Mouse (Mus musculus): ENCODE measurements at regions not wholly inside any gene's neighbourhood (a gene's known extent, or its start where the extent isn't known, plus 50 kb on each side); places are given as distances from the start of the nearest gene placed in this dataset.

GRCm38 (mm10) chr9:99800076-99800475 is 75.9 kb downstream of the Sox14 start:
- peak overlapping the region; percentile 40 for H3K9ac ChIP-seq (ENCODE audit: low read depth, low read length)
- no peaks in the 10 kb centered on the region for H3K9me3 ChIP-seq (ENCODE audit: control insufficient read depth, low read length)
- peak overlapping the region; percentile 45 for H3K4me2 ChIP-seq (replicated peaks; ENCODE audit: low read depth, low read length)
- DNase-seq (ENCODE audit: low spot score) (peak; percentile 59), ATAC-seq (ENCODE audit: low FRiP score) (peak; percentile 3; the same call in 1 of the 2 replicates)
- H3K4me1 ChIP-seq (replicated peaks; ENCODE audit: control insufficient read depth, insufficient read depth, low read length): peaks cover 3% of the 10 kb centered on the region; the same call in 1 of the 2 replicates
- no peaks in the 10 kb centered on the region for H3K36me3 ChIP-seq (ENCODE audit: control insufficient read depth, insufficient read depth, low read length)
- H3K27me3 ChIP-seq (ENCODE audit: control insufficient read depth, insufficient read depth, low read length): no peaks in the 10 kb centered on the region; the same call in 1 of the 2 replicates
- WGBS: under 1% methylated on average over 13 of the region's 13 CpGs
- peak overlapping the region; percentile 24 for H3K4me3 ChIP-seq (ENCODE audit: low read depth, low read length)
- H3K27ac ChIP-seq (ENCODE audit: low read depth, low read length): peak overlapping the region; percentile 79; the same call in 1 of the 2 replicates

DNA sequence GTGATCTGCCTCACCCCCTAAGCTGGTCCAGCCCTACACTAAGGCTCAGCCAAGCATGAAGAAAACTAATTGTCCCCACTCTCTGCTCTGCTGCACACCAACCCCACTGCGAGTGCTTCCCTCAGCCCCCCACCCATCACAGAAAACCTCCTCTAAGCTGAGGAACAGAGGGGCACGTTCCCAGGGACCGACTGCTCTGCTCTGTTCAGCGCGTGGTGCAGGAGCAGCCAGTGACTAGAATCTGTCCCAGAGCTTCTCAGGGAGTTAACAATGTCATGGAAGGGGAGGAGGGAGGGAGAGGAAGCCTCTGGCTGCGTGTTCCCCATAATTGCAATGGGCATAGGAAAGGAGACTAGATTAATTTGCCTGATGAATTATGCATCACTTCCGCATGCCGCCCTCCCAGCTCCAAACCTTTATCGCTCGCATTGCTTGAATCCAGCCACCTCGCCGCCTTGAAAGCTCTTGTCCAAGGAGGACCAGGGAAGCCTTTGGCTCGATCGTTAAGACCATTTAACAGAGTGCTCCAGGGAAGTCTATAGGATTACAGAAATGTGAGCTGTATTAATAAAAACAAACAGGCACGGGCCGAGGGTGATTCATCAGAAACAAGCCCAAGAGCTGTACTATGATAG is 76.5 kb downstream of the Sox14 start:
- H3K4me3 ChIP-seq (ENCODE audit: low read depth, low read length): peak overlapping the region; percentile 24
- peaks cover 4% of the 10 kb centered on the region; the same call in 1 of the 2 replicates for H3K27me3 ChIP-seq (ENCODE audit: control insufficient read depth, insufficient read depth, low read length)
- H3K4me1 ChIP-seq (replicated peaks; ENCODE audit: control insufficient read depth, insufficient read depth, low read length): peaks cover 3% of the 10 kb centered on the region; the same call in 1 of the 2 replicates
- DNase-seq (ENCODE audit: low spot score) (peak; percentile 79), ATAC-seq (ENCODE audit: low FRiP score) (peak; percentile 93)
- 4% methylated on average over 16 of the region's 16 CpGs for WGBS
- H3K4me2 ChIP-seq (replicated peaks; ENCODE audit: low read depth, low read length): peak overlapping the region; percentile 45
- peak overlapping the region; percentile 40 for H3K9ac ChIP-seq (ENCODE audit: low read depth, low read length)
- H3K36me3 ChIP-seq (ENCODE audit: control insufficient read depth, insufficient read depth, low read length): no peaks in the 10 kb centered on the region
- H3K27ac ChIP-seq (ENCODE audit: low read depth, low read length): peak overlapping the region; percentile 79
- H3K9me3 ChIP-seq (ENCODE audit: control insufficient read depth, low read length): no peaks in the 10 kb centered on the region

DNA sequence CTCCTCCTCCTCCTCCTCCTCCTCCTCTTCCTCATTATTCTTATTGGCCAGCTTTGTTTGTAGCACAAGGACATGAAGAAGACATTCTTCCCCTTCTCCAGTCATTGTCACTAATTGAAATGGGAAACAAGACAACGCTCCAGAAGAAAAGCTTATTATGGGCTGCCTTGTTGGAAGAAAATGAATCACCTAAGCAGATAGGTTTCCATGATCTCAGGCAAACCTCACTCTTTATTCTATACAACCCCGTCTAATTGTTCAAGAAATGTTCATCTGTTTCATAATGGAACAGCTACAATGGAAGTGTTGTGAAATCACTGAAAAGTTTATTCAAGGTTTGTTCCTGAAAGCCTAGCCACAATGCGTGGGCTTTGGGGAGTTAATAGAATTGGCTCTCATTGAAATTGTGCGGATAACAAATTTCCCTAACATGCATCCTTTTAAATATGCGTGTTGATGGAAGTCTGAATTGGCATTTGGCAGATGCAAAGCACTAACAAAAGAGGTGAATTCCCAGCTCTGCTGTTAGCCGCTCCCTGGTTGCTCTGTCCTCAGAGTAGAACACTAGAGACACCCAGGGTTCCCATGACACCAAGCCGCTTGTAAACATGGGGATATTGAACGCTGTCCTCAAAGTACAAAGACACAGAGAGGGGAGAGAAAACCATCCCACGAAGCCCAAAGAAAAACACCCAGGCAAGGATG is 78.8 kb downstream of the Sox14 start:
- Histone ChIP-seq H3K4me2 (replicated peaks; ENCODE audit: low read depth, low read length) (no peak overlapping the region), H3K9ac (ENCODE audit: low read depth, low read length) (no peak overlapping the region), H3K4me3 (ENCODE audit: low read depth, low read length) (no peak overlapping the region), H3K27me3 (ENCODE audit: control insufficient read depth, insufficient read depth, low read length) (peaks cover 9% of the 10 kb centered on the region), H3K36me3 (ENCODE audit: control insufficient read depth, insufficient read depth, low read length) (no peaks in the 10 kb centered on the region), H3K27ac (ENCODE audit: low read depth, low read length) (no peak overlapping the region), H3K4me1 (replicated peaks; ENCODE audit: control insufficient read depth, insufficient read depth, low read length) (peaks cover 3% of the 10 kb centered on the region; the same call in 1 of the 2 replicates), H3K9me3 (ENCODE audit: control insufficient read depth, low read length) (no peaks in the 10 kb centered on the region)
- DNase-seq (ENCODE audit: low spot score) (peak; percentile 60), ATAC-seq (ENCODE audit: low FRiP score) (peak; percentile 46)
- 27% methylated on average over 9 of the region's 9 CpGs for WGBS

GRCm38 (mm10) chr9:99792700-99793099 is 75.6 kb upstream of the Cldn18 start:
- DNase-seq (ENCODE audit: low spot score): no peak
- WGBS: 94% methylated on average over 7 of the region's 7 CpGs
- H3K27me3 ChIP-seq (ENCODE audit: control insufficient read depth, insufficient read depth, low read length): peaks cover 9% of the 10 kb centered on the region

DNA sequence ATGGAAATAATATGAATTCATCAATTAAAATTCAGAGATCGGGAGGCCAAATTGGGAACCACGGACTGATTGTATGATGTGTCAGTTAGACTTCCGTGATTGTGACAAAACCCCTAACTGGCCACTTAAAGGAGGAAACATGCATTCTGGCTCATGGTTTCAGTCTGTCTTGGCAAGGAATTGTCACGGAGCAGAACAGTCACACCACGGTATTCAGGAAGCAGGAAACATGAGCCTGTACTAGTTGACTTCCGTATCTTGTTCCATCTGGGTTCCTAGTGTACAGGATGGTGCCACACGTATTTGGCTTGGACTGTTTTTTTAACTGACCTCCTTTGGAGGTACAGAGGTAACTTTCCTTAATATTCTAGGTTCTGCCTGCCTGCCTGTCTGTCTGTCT is 69.8 kb upstream of the Cldn18 start:
- WGBS: 78% methylated on average over 7 of the region's 7 CpGs
- no peak for ATAC-seq (ENCODE audit: low FRiP score)
- Histone ChIP-seq H3K27me3 (ENCODE audit: control insufficient read depth, insufficient read depth, low read length) (no peaks in the 10 kb centered on the region), H3K9me3 (ENCODE audit: control insufficient read depth, low read length) (no peaks in the 10 kb centered on the region), H3K9ac (ENCODE audit: low read depth, low read length) (no peak overlapping the region), H3K27ac (ENCODE audit: low read depth, low read length) (no peak overlapping the region), H3K36me3 (ENCODE audit: control insufficient read depth, insufficient read depth, low read length) (no peaks in the 10 kb centered on the region), H3K4me1 (replicated peaks; ENCODE audit: control insufficient read depth, insufficient read depth, low read length) (no peaks in the 10 kb centered on the region), H3K4me3 (ENCODE audit: low read depth, low read length) (no peak overlapping the region), H3K4me2 (replicated peaks; ENCODE audit: low read depth, low read length) (no peak overlapping the region)
- DNase-seq (ENCODE audit: low spot score): no peak

More at GRCm38 (mm10) chr9:99792700-99793099, 75.6 kb upstream of the Cldn18 start:
- Histone ChIP-seq H3K4me1 (replicated peaks; ENCODE audit: control insufficient read depth, insufficient read depth, low read length) (no peaks in the 10 kb centered on the region), H3K4me3 (ENCODE audit: low read depth, low read length) (no peak overlapping the region), H3K36me3 (ENCODE audit: control insufficient read depth, insufficient read depth, low read length) (no peaks in the 10 kb centered on the region), H3K27ac (ENCODE audit: low read depth, low read length) (no peak overlapping the region), H3K9ac (ENCODE audit: low read depth, low read length) (no peak overlapping the region), H3K9me3 (ENCODE audit: control insufficient read depth, low read length) (no peaks in the 10 kb centered on the region), H3K4me2 (replicated peaks; ENCODE audit: low read depth, low read length) (no peak overlapping the region)
- no peak for ATAC-seq (ENCODE audit: low FRiP score)

- no peaks in the 10 kb centered on the region for H3K27me3 ChIP-seq (ENCODE audit: control insufficient read depth, insufficient read depth, low read length)
- no peak overlapping the region for H3K27ac ChIP-seq (ENCODE audit: low read depth, low read length)
- no peaks in the 10 kb centered on the region for H3K9me3 ChIP-seq (ENCODE audit: control insufficient read depth, low read length)
- DNase-seq (ENCODE audit: low spot score) (no peak), ATAC-seq (ENCODE audit: low FRiP score) (no peak)
- WGBS: 82% methylated on average over 2 of the region's 2 CpGs
- H3K9ac ChIP-seq (ENCODE audit: low read depth, low read length): no peak overlapping the region
- H3K36me3 ChIP-seq (ENCODE audit: control insufficient read depth, insufficient read depth, low read length): no peaks in the 10 kb centered on the region
- H3K4me1 ChIP-seq (replicated peaks; ENCODE audit: control insufficient read depth, insufficient read depth, low read length): no peaks in the 10 kb centered on the region
- H3K4me2 ChIP-seq (replicated peaks; ENCODE audit: low read depth, low read length): no peak overlapping the region
- no peak overlapping the region for H3K4me3 ChIP-seq (ENCODE audit: low read depth, low read length)
Observed at GRCm38 (mm10) chr9:99783156-99783555, 66.1 kb upstream of the Cldn18 start.

- no peaks in the 10 kb centered on the region for H3K27me3 ChIP-seq (ENCODE audit: control insufficient read depth, insufficient read depth, low read length)
- H3K4me3 ChIP-seq (ENCODE audit: low read depth, low read length): no peak overlapping the region
- ATAC-seq (ENCODE audit: low FRiP score): no peak
- H3K36me3 ChIP-seq (ENCODE audit: control insufficient read depth, insufficient read depth, low read length): no peaks in the 10 kb centered on the region
- H3K9ac ChIP-seq (ENCODE audit: low read depth, low read length): no peak overlapping the region
- no peaks in the 10 kb centered on the region for H3K4me1 ChIP-seq (replicated peaks; ENCODE audit: control insufficient read depth, insufficient read depth, low read length)
- 71% methylated on average over 7 of the region's 7 CpGs for WGBS
- no peak overlapping the region for H3K4me2 ChIP-seq (replicated peaks; ENCODE audit: low read depth, low read length)
- H3K27ac ChIP-seq (ENCODE audit: low read depth, low read length): no peak overlapping the region
- no peaks in the 10 kb centered on the region for H3K9me3 ChIP-seq (ENCODE audit: control insufficient read depth, low read length)
- no peak for DNase-seq (ENCODE audit: low spot score)
Observed at GRCm38 (mm10) chr9:99782364-99783119, 65.5 kb upstream of the Cldn18 start.

DNA sequence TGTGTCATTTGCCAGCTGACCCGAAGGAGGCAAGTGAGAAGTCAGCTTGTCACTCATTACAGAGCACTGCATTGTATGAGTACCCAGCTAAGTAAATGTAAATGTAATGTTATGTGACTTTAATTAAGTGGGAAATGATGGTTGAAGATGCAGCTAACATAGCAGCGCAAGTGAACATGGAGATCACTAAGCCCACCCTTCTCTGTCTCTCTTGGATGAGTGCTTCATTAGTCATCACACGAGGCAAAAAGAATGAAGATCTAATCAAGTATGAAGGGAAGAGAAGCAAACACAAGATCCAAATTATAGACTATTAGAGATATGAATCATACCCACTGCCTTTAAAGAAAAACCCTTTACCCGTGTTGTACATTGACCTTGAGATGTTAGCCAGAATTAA is 61.8 kb upstream of the Cldn18 start:
- Histone ChIP-seq H3K36me3 (ENCODE audit: control insufficient read depth, insufficient read depth, low read length) (no peaks in the 10 kb centered on the region), H3K9me3 (ENCODE audit: control insufficient read depth, low read length) (no peaks in the 10 kb centered on the region), H3K9ac (ENCODE audit: low read depth, low read length) (no peak overlapping the region), H3K4me2 (replicated peaks; ENCODE audit: low read depth, low read length) (no peak overlapping the region), H3K4me3 (ENCODE audit: low read depth, low read length) (no peak overlapping the region), H3K27me3 (ENCODE audit: control insufficient read depth, insufficient read depth, low read length) (no peaks in the 10 kb centered on the region), H3K27ac (ENCODE audit: low read depth, low read length) (no peak overlapping the region), H3K4me1 (replicated peaks; ENCODE audit: control insufficient read depth, insufficient read depth, low read length) (no peaks in the 10 kb centered on the region)
- WGBS: 90% methylated on average over 4 of the region's 4 CpGs
- DNase-seq (ENCODE audit: low spot score) (no peak), ATAC-seq (ENCODE audit: low FRiP score) (no peak)

Measured in hindbrain, embryonic 11.5 days (tissue).